Mouse (Mus musculus) limb, embryonic 11.5 days (tissue): ENCODE results near the gene Col5a1. TPM values are rescaled to one million over a fixed set of nuclear protein-coding genes. Genes with fewer than 3 reads are reported as not detected.

ENCODE experiments used
- ATAC-seq: fragments of 200-750 bp; cut with Nextera tagmentation; 2 replicates; pipeline ENCODE4 v1.8.0; 2017; ENCODE audit warnings: low read depth; ENCODE audit not compliant: insufficient number of reproducible peaks, low FRiP score, low TSS enrichment
- DNase-seq: peaks from one replicate; pipeline ENCODE4 v3.0.0-alpha.2; 2015; ENCODE audit warnings: low spot score
- H3K27ac ChIP-seq: fragments of 300-500 bp; sonication (generic); replicated peaks from 2 replicates; pipeline ENCODE4 v1.5.1; 2014; ENCODE audit warnings: low read depth, mild to moderate bottlenecking, low read length
- H3K27me3 ChIP-seq: fragments of 300-500 bp; sonication (generic); 2 replicates; pipeline ENCODE4 v1.6.1; 2014; ENCODE audit warnings: mild to moderate bottlenecking, low read length, mixed read lengths; ENCODE audit not compliant: control insufficient read depth, insufficient read depth
- H3K36me3 ChIP-seq: fragments of 300-500 bp; sonication (generic); 2 replicates; pipeline ENCODE4 v1.6.1; 2014; ENCODE audit warnings: mild to moderate bottlenecking, low read length, moderate library complexity, mixed read lengths; ENCODE audit not compliant: control insufficient read depth, insufficient read depth
- H3K4me1 ChIP-seq: fragments of 300-500 bp; sonication (generic); 2 replicates; pipeline ENCODE4 v1.6.1; 2014; ENCODE audit warnings: low read length, mixed read lengths; ENCODE audit not compliant: control insufficient read depth, insufficient read depth
- H3K4me2 ChIP-seq: fragments of 300-500 bp; sonication (generic); 2 replicates; pipeline ENCODE4 v1.6.1; 2014; ENCODE audit warnings: low read depth, mild to moderate bottlenecking, moderate library complexity; ENCODE audit not compliant: severe bottlenecking
- H3K4me3 ChIP-seq: fragments of 300-500 bp; sonication (generic); 2 replicates; pipeline ENCODE4 v1.5.1; 2014; ENCODE audit warnings: low read depth, low read length
- H3K9ac ChIP-seq: fragments of 300-500 bp; sonication (generic); 2 replicates; pipeline ENCODE4 v1.6.1; 2014; ENCODE audit warnings: mild to moderate bottlenecking, low read length
- H3K9me3 ChIP-seq: fragments of 300-500 bp; sonication (generic); 2 replicates; pipeline ENCODE4 v1.6.1; 2016; ENCODE audit warnings: low read length; ENCODE audit not compliant: control insufficient read depth
- WGBS: fragments of 180-500 bp; shearing (Covaris S2); extraction: QIAGEN DNeasy Blood & Tissue Kit; methylation state at CpG from one replicate; pipeline ENCODE4 v1.1.7; 2014; 5-methylcytosine and 5-hydroxymethylcytosine counted together
- polyA plus RNA-seq: library from polyadenylated mRNA; unstranded; fragments of >200 nt; fragmentation: Nextera tagmentation; extraction: Ambion mirVana; gene quantifications from 2 replicates; pipeline ENCODE4 v1.2.1, GENCODE M21; 2014

The Col5a1 gene
- polyA plus RNA-seq, 1 experiment from 2014 or later: 28.5 TPM

GRCm38 (mm10) chr2:28064339-28065080, 178.3 kb downstream of the Col5a1 start:
- no peaks in the 10 kb centered on the region for H3K36me3 ChIP-seq
- no peaks in the 10 kb centered on the region for H3K27me3 ChIP-seq
- no peak overlapping the region for H3K4me3 ChIP-seq
- H3K27ac ChIP-seq: no peak overlapping the region
- WGBS: 80% methylated on average over 7 of the region's 7 CpGs
- no peaks in the 10 kb centered on the region for H3K4me1 ChIP-seq
- ATAC-seq (no peak), DNase-seq (no peak)
- no peak overlapping the region for H3K4me2 ChIP-seq
- H3K9ac ChIP-seq: no peak overlapping the region
- H3K9me3 ChIP-seq: no peaks in the 10 kb centered on the region

DNA sequence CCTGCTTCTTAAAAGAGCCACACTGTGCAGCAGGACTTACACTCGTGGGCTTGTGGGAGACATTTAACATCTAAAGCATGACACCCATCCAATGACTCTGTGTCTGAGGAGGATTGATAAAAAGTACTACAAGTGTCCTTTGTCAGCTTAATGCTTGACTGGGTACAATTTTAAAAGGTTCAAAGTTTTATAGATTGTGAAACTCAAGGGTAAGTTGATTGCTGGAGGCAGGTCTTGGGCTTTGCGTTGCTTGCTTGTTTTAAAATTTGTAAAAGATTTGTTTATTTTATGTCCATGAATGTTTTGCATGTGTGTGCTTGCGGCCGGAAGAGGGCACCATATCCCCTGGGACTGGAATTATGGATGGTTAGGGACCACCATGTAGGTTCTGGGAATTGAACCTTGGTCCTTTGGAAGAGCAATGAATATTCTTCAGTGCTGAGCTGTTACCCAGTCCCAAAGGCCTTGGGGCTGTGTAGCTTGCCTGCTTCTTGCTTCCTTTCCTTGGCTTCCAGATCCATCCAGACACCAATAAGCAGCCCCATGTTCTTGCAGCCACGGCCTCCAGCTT, 178.9 kb downstream of the Col5a1 start:
- no peak overlapping the region for H3K4me2 ChIP-seq
- no peak overlapping the region for H3K4me3 ChIP-seq
- H3K27me3 ChIP-seq: no peaks in the 10 kb centered on the region
- no peak overlapping the region for H3K9ac ChIP-seq
- H3K27ac ChIP-seq: no peak overlapping the region
- no peaks in the 10 kb centered on the region for H3K9me3 ChIP-seq
- no peak for DNase-seq
- H3K4me1 ChIP-seq: no peaks in the 10 kb centered on the region
- no peaks in the 10 kb centered on the region for H3K36me3 ChIP-seq
- ATAC-seq: no peak
- WGBS: 91% methylated on average over 5 of the region's 5 CpGs

GRCm38 (mm10) chr2:28066686-28067085, 180.5 kb downstream of the Col5a1 start:
- Histone ChIP-seq H3K4me3 (no peak overlapping the region), H3K4me1 (no peaks in the 10 kb centered on the region), H3K9ac (no peak overlapping the region), H3K27ac (no peak overlapping the region), H3K4me2 (no peak overlapping the region), H3K27me3 (no peaks in the 10 kb centered on the region), H3K9me3 (no peaks in the 10 kb centered on the region), H3K36me3 (no peaks in the 10 kb centered on the region)
- WGBS: 75% methylated on average over 5 of the region's 5 CpGs
- ATAC-seq (no peak), DNase-seq (no peak)

DNA sequence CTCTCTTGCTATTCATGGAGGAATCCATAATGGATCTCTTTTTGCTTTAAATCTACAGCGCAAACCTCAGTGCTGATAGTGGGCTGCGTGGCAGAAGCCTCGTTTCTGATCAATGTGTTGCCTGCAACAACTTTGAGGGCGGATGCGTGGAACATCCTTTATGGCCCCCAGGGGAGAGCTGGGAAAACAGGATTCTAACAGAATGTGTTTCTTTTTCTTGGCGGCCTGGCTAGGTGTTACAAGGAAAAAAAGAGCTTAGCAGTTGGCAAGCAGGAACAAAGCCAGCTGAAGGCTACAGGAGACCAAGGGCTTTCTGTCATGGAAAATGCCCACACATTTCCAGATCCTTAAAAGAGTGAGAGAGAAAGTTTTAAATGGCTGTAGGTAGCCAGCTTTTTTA, 180.9 kb downstream of the Col5a1 start:
- WGBS: 71% methylated on average over 6 of the region's 6 CpGs

GRCm38 (mm10) chr2:28067821-28068536, 181.8 kb downstream of the Col5a1 start:
- WGBS: 92% methylated on average over 2 of the region's 2 CpGs
- Histone ChIP-seq H3K4me3 (no peak overlapping the region), H3K4me2 (no peak overlapping the region), H3K9ac (no peak overlapping the region), H3K27ac (no peak overlapping the region), H3K27me3 (no peaks in the 10 kb centered on the region), H3K4me1 (no peaks in the 10 kb centered on the region), H3K36me3 (no peaks in the 10 kb centered on the region), H3K9me3 (no peaks in the 10 kb centered on the region)
- no peak for ATAC-seq
- DNase-seq: no peak

More for the DNA sequence above, 180.9 kb downstream of the Col5a1 start:
- no peak overlapping the region for H3K4me3 ChIP-seq
- H3K36me3 ChIP-seq: no peaks in the 10 kb centered on the region
- H3K9me3 ChIP-seq: no peaks in the 10 kb centered on the region
- DNase-seq: no peak
- no peak for ATAC-seq
- no peak overlapping the region for H3K9ac ChIP-seq
- H3K27me3 ChIP-seq: no peaks in the 10 kb centered on the region
- H3K4me1 ChIP-seq: no peaks in the 10 kb centered on the region
- no peak overlapping the region for H3K4me2 ChIP-seq
- no peak overlapping the region for H3K27ac ChIP-seq

DNA sequence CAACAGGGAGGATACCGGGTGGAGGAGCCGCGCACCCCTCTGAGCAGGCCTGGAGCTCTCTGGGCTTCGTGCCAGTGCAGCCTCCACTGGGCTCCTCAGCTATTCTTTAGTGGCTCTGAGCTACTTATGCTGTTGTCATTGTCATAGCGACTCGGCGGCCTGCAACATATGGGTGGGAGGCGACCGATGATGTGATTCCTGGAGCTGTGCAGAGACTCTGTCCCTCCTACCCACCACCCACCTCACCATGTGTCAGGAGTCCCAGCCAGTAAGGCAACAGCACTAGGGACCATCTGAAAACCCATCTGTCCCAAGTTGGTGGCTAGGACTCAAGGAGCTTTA, 182.3 kb downstream of the Col5a1 start:
- Histone ChIP-seq H3K9ac (no peak overlapping the region), H3K4me1 (no peaks in the 10 kb centered on the region), H3K4me3 (no peak overlapping the region), H3K9me3 (no peaks in the 10 kb centered on the region), H3K36me3 (no peaks in the 10 kb centered on the region), H3K27me3 (no peaks in the 10 kb centered on the region), H3K27ac (no peak overlapping the region), H3K4me2 (no peak overlapping the region)
- 97% methylated on average over 9 of the region's 9 CpGs for WGBS
- no peak for ATAC-seq
- DNase-seq: no peak

DNA sequence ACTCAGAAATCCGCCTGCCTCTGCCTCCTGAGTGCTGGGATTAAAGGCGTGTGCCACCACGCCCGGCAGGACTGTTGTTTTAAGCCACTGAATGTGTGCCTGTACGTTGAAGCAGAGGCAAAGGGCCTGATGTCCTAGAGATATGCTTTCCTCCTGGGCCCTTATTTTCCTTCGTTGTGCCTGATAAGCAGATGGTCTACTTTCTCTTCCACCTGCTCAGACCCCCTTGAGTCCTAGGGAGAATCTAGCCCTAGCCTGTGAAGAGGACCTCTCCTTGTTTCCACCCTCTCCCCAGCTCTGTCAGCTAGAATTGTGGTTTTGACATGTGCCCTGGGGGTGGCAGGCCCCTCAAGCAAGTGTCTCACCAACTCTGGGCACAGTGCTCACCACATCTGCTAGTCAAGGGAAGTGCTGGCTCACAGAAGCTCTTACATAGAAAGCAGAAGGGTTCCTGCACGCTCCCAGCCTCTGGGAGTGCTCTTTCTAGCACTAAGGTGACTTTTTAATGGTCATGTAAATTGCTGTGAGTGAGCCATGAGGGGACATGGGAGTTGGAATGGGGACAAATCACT, 189.5 kb downstream of the Col5a1 start:
- Histone ChIP-seq H3K4me1 (no peaks in the 10 kb centered on the region), H3K27ac (no peak overlapping the region), H3K9ac (no peak overlapping the region), H3K4me2 (no peak overlapping the region), H3K4me3 (no peak overlapping the region), H3K36me3 (no peaks in the 10 kb centered on the region), H3K9me3 (no peaks in the 10 kb centered on the region), H3K27me3 (no peaks in the 10 kb centered on the region)
- ATAC-seq: no peak
- no peak for DNase-seq
- 77% methylated on average over 7 of the region's 7 CpGs for WGBS

DNA sequence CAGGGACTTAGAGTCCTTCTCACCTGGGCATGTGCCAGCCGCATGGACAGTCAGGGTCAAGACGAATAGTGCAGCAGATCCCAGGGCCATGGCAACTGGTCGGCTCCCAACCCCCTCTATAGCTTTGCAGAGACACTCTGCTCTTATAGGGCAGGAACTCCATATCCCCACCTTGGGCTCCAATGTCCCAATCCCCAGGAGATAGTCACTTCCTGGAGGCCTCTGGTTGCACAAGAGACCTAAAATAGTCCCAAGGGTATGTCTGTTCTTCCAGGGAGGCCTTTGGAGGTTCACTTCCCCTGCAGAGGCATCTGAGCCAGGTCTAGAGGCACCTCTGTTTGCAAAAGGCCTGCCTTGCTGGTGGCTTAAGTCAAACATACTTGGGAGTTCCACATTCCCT, 198.5 kb downstream of the Col5a1 start, which contains the start of gene Fcnb:
Gene Fcnb (minus strand): TSS at position 118 of the 400 bp plus-strand sequence.
- DNase-seq (no peak), ATAC-seq (no peak)
- 85% methylated on average over 3 of the region's 3 CpGs for WGBS
- Histone ChIP-seq H3K27ac (no peak within 1 kb of the TSS), H3K9ac (no peak within 1 kb of the TSS), H3K4me3 (no peak within 1 kb of the TSS), H3K9me3 (no peaks in the 10 kb centered on the region), H3K4me1 (no peaks in the 10 kb centered on the region), H3K36me3 (no peaks in the 10 kb centered on the region), H3K4me2 (no peak within 1 kb of the TSS), H3K27me3 (no peaks in the 10 kb centered on the region)
